Mouse (Mus musculus) MEL (cell line): Measurements from ENCODE around the gene Kcnj3. TPM values are rescaled to one million over a fixed set of nuclear protein-coding genes. Genes with fewer than 3 reads are reported as not detected.

Experiments used
- DNase-seq: peaks from one replicate; pipeline ENCODE4 v3.0.0; 2011; ENCODE audit warnings: low read depth, low spot score
- H3K27ac ChIP-seq: 2 replicates; pipeline ENCODE4 v1.5.1; 2012; ENCODE audit warnings: low read depth, mild to moderate bottlenecking, control low read depth, low read length, moderate library complexity; ENCODE audit not compliant: control insufficient read depth
- H3K27me3 ChIP-seq, 2 experiments: fragments of 150-350 bp in 1 of 2; sonication (generic) in 1 of 2; 2 replicates each; pipeline ENCODE4 v1.6.1; 2012; ENCODE audit warnings: low read length in 2 of 2, mild to moderate bottlenecking in 2 of 2, improper control_type of control experiment in 1 of 2, moderate library complexity in 1 of 2; ENCODE audit not compliant: insufficient read depth in 2 of 2, control insufficient read depth in 1 of 2
- H3K36me3 ChIP-seq, 2 experiments: 2 replicates each; pipeline ENCODE4 v1.6.1; 2012 to 2014; ENCODE audit warnings: low read length in 2 of 2, improper control_type of control experiment in 1 of 2, inconsistent platforms in 1 of 2, mild to moderate bottlenecking in 1 of 2; ENCODE audit not compliant: insufficient read depth in 2 of 2, control insufficient read depth in 1 of 2
- H3K4me1 ChIP-seq, 2 experiments: fragments of 150-350 bp in 1 of 2; sonication (generic) in 1 of 2; 2 replicates each; pipeline ENCODE4 v1.6.1; 2012; ENCODE audit warnings: low read length in 2 of 2, improper control_type of control experiment in 1 of 2, mild to moderate bottlenecking in 1 of 2; ENCODE audit not compliant: insufficient read depth in 2 of 2, control insufficient read depth in 1 of 2
- H3K4me3 ChIP-seq, 2 experiments: fragments of 150-350 bp in 1 of 2; sonication (generic) in 1 of 2; 2 replicates each; pipeline ENCODE4 v1.5.1; 2012; ENCODE audit warnings: low read depth in 2 of 2, low read length in 2 of 2, mild to moderate bottlenecking in 2 of 2, moderate library complexity in 2 of 2, control low read depth in 1 of 2, improper control_type of control experiment in 1 of 2; ENCODE audit not compliant: control insufficient read depth in 1 of 2, insufficient read depth in 1 of 2
- H3K79me2 ChIP-seq: 2 replicates; pipeline ENCODE4 v1.6.1; 2012; ENCODE audit warnings: mild to moderate bottlenecking, low read length, moderate library complexity; ENCODE audit not compliant: control insufficient read depth, poor library complexity, insufficient read depth
- H3K9ac ChIP-seq: 2 replicates; pipeline ENCODE4 v1.6.1; 2012; ENCODE audit warnings: low read depth, mild to moderate bottlenecking, control low read depth, low read length, moderate library complexity; ENCODE audit not compliant: control insufficient read depth, poor library complexity, severe bottlenecking
- H3K9me3 ChIP-seq: fragments of 150-350 bp; sonication (generic); replicated peaks from 2 replicates; pipeline ENCODE4 v1.6.1; 2012; ENCODE audit warnings: mild to moderate bottlenecking, low read length, improper control_type of control experiment, moderate library complexity; ENCODE audit not compliant: insufficient read depth
- BHLHE40 ChIP-seq: IDR thresholded peaks from 2 replicates; pipeline ENCODE4 v1.6.1; 2012; ENCODE audit warnings: low read depth, mild to moderate bottlenecking, inconsistent platforms, low read length, improper control_type of control experiment, borderline replicate concordance
- CHD1 ChIP-seq: IDR thresholded peaks from 2 replicates; pipeline ENCODE4 v1.6.1; 2012; ENCODE audit warnings: low read depth, mild to moderate bottlenecking, inconsistent platforms, low read length, improper control_type of control experiment
- CHD2 ChIP-seq: IDR thresholded peaks from 2 replicates; pipeline ENCODE4 v1.6.1; 2011; ENCODE audit warnings: low read length, improper control_type of control experiment
- CTCF ChIP-seq, 3 experiments: IDR thresholded peaks in 2 of 3; conservative IDR thresholded peaks in 1 of 3; 2 replicates each; pipeline ENCODE4 v1.5.1; 2011 to 2012; ENCODE audit warnings: low read length in 3 of 3, low read depth in 2 of 3, mild to moderate bottlenecking in 2 of 3, improper control_type of control experiment in 1 of 3, inconsistent platforms in 1 of 3, mixed read lengths in 1 of 3, moderate library complexity in 1 of 3; ENCODE audit not compliant: control insufficient read depth in 1 of 3, insufficient read depth in 1 of 3, poor library complexity in 1 of 3, severe bottlenecking in 1 of 3
- E2F4 ChIP-seq: IDR thresholded peaks from 2 replicates; pipeline ENCODE4 v1.6.1; 2011; ENCODE audit warnings: low read depth, low read length, improper control_type of control experiment, borderline replicate concordance
- ELF1 ChIP-seq: IDR thresholded peaks from 2 replicates; pipeline ENCODE4 v1.6.1; 2014; ENCODE audit warnings: low read depth, mild to moderate bottlenecking, inconsistent platforms, low read length, improper control_type of control experiment, moderate library complexity
- EP300 ChIP-seq, 2 experiments: IDR thresholded peaks; 2 replicates each; pipeline ENCODE4 v1.6.1; 2011; ENCODE audit warnings: improper control_type of control experiment in 2 of 2, low read length in 2 of 2, low read depth in 1 of 2, mild to moderate bottlenecking in 1 of 2
- GATA1 ChIP-seq: IDR thresholded peaks from 2 replicates; pipeline ENCODE4 v1.6.1; 2011; ENCODE audit warnings: low read depth, low read length, improper control_type of control experiment
- JUND ChIP-seq: IDR thresholded peaks from 2 replicates; pipeline ENCODE4 v1.6.1; 2011; ENCODE audit warnings: low read depth, mild to moderate bottlenecking, improper control_type of control experiment, low read length
- KAT2A ChIP-seq: conservative IDR thresholded peaks from 2 replicates; pipeline ENCODE4 v1.6.1; 2012; ENCODE audit warnings: low read depth, low read length, improper control_type of control experiment, inconsistent platforms
- MAFK ChIP-seq: IDR thresholded peaks from 2 replicates; pipeline ENCODE4 v1.6.1; 2011; ENCODE audit warnings: low read depth, mild to moderate bottlenecking, low read length, improper control_type of control experiment, borderline replicate concordance
- MEF2A ChIP-seq: IDR thresholded peaks from 2 replicates; pipeline ENCODE4 v1.6.1; 2014; ENCODE audit warnings: low read depth, mild to moderate bottlenecking, inconsistent platforms, low read length, improper control_type of control experiment; ENCODE audit not compliant: poor library complexity, insufficient replicate concordance, severe bottlenecking; ENCODE audit errors: extremely low read depth
- MXI1 ChIP-seq: IDR thresholded peaks from 2 replicates; pipeline ENCODE4 v1.6.1; 2011; ENCODE audit warnings: mild to moderate bottlenecking, low read depth, low read length, improper control_type of control experiment
- MYB ChIP-seq: IDR thresholded peaks from 2 replicates; pipeline ENCODE4 v1.6.1; 2011; ENCODE audit warnings: mild to moderate bottlenecking, low read depth, low read length, improper control_type of control experiment
- NELFE ChIP-seq: IDR thresholded peaks from 2 replicates; pipeline ENCODE4 v1.6.1; 2011; ENCODE audit warnings: low read depth, low read length, improper control_type of control experiment
- NRF1 ChIP-seq: IDR thresholded peaks from 2 replicates; pipeline ENCODE4 v1.6.1; 2014; ENCODE audit warnings: low read depth, mild to moderate bottlenecking, inconsistent platforms, low read length, improper control_type of control experiment, moderate library complexity; ENCODE audit not compliant: poor library complexity, insufficient read depth, severe bottlenecking
- POLR2A ChIP-seq, 2 experiments: IDR thresholded peaks; 2 replicates each; pipeline ENCODE4 v1.6.1; 2011 to 2012; ENCODE audit warnings: low read length in 2 of 2, mild to moderate bottlenecking in 2 of 2, control low read depth in 1 of 2, improper control_type of control experiment in 1 of 2, low read depth in 1 of 2, moderate library complexity in 1 of 2; ENCODE audit not compliant: control insufficient read depth in 1 of 2, insufficient read depth in 1 of 2, poor library complexity in 1 of 2
- POLR2AphosphoS5 ChIP-seq: IDR thresholded peaks from 2 replicates; pipeline ENCODE4 v1.6.1; 2012; ENCODE audit warnings: low read depth, borderline replicate concordance, mild to moderate bottlenecking, inconsistent platforms, low read length, moderate library complexity, mixed read lengths
- RAD21 ChIP-seq: IDR thresholded peaks from 2 replicates; pipeline ENCODE4 v1.6.1; 2011; ENCODE audit warnings: mild to moderate bottlenecking, low read depth, low read length, improper control_type of control experiment
- RCOR1 ChIP-seq: IDR thresholded peaks from 2 replicates; pipeline ENCODE4 v1.6.1; 2012; ENCODE audit warnings: low read depth, mild to moderate bottlenecking, inconsistent platforms, low read length, improper control_type of control experiment
- SIN3A ChIP-seq: IDR thresholded peaks from 2 replicates; pipeline ENCODE4 v1.6.1; 2012; ENCODE audit warnings: low read length, improper control_type of control experiment, inconsistent platforms
- TAL1 ChIP-seq: IDR thresholded peaks from 2 replicates; pipeline ENCODE4 v1.6.1; 2012; ENCODE audit warnings: mild to moderate bottlenecking, inconsistent platforms, low read length, moderate library complexity, mixed read lengths
- UBTF ChIP-seq: IDR thresholded peaks from 2 replicates; pipeline ENCODE4 v1.6.1; 2012; ENCODE audit warnings: low read depth, mild to moderate bottlenecking, inconsistent platforms, low read length, improper control_type of control experiment, moderate library complexity, borderline replicate concordance; ENCODE audit not compliant: insufficient read depth
- USF2 ChIP-seq, 2 experiments: IDR thresholded peaks; 2 replicates each; pipeline ENCODE4 v1.6.1; 2011 to 2012; ENCODE audit warnings: improper control_type of control experiment in 2 of 2, low read length in 2 of 2, borderline replicate concordance in 1 of 2, inconsistent platforms in 1 of 2, low read depth in 1 of 2, mild to moderate bottlenecking in 1 of 2; ENCODE audit not compliant: insufficient read depth in 1 of 2
- ZC3H11A ChIP-seq: IDR thresholded peaks from 2 replicates; pipeline ENCODE4 v1.6.1; 2012; ENCODE audit warnings: low read depth, mild to moderate bottlenecking, inconsistent platforms, low read length, improper control_type of control experiment
- ZKSCAN1 ChIP-seq: IDR thresholded peaks from 2 replicates; pipeline ENCODE4 v1.6.1; 2012; ENCODE audit warnings: low read depth, mild to moderate bottlenecking, inconsistent platforms, low read length, improper control_type of control experiment, moderate library complexity
- ZMIZ1 ChIP-seq: IDR thresholded peaks from 2 replicates; pipeline ENCODE4 v1.6.1; 2012; ENCODE audit warnings: low read depth, mild to moderate bottlenecking, inconsistent platforms, low read length, improper control_type of control experiment, moderate library complexity
- polyA plus RNA-seq, 2 experiments: library from polyadenylated mRNA; stranded (reverse) in 1 of 2; unstranded in 1 of 2; fragments of >175 nt in 1 of 2; fragments of >200 nt in 1 of 2; gene quantifications; 2 replicates each; pipeline versions ENCODE4 v1.2.1 to v1.2.4; 2012; ENCODE audit warnings: low replicate concordance in 2 of 2, low read depth in 1 of 2; ENCODE audit not compliant: insufficient read length in 2 of 2, insufficient read depth in 1 of 2, missing spikeins in 1 of 2
- total RNA-seq: library from RNA; depleted of rRNA; stranded (reverse); fragments of 300-350 nt; gene quantifications from 2 replicates; pipeline ENCODE4 v1.2.3, GENCODE M21; 2012

Gene Kcnj3
- total and polyA plus RNA-seq, 3 experiments, result not detected

GRCm38 (mm10) chr2:55580286-55580685 lies 144.5 kb downstream of the Kcnj3 start:
- H3K9me3 ChIP-seq, result no peaks in the 10 kb centered on the region
- no peak for TF ChIP-seq BHLHE40
- no peak for TF ChIP-seq MAFK
- no peak for TF ChIP-seq POLR2AphosphoS5
- no peak for TF ChIP-seq UBTF
- TF ChIP-seq ZC3H11A, result no peak
- no peak for TF ChIP-seq USF2 (IDR thresholded peaks at IDR 0.05; ENCODE audit: borderline replicate concordance in 1 of 2, insufficient read depth in 1 of 2, low read depth in 1 of 2, low read length in 2 of 2)
- TF ChIP-seq MXI1, result no peak
- no peak for TF ChIP-seq GATA1
- no peak for TF ChIP-seq RAD21
- no peak for TF ChIP-seq RCOR1
- TF ChIP-seq ZKSCAN1, result no peak
- no peak for TF ChIP-seq ZMIZ1
- no peak for TF ChIP-seq ELF1
- TF ChIP-seq CHD1, result no peak
- TF ChIP-seq CHD2, result no peak
- no peak for TF ChIP-seq EP300 (IDR thresholded peaks at IDR 0.05; ENCODE audit: low read depth in 1 of 2, low read length in 2 of 2)
- TF ChIP-seq TAL1, result no peak
- TF ChIP-seq CTCF (IDR thresholded peaks at IDR 0.05 in 2 of 3, conservative IDR thresholded peaks at IDR 0.05 in 1 of 3; ENCODE audit: control insufficient read depth in 1 of 3, insufficient read depth in 1 of 3, low read depth in 2 of 3, low read length in 3 of 3, poor library complexity in 1 of 3, severe bottlenecking in 1 of 3), result no peak
- TF ChIP-seq MEF2A, result no peak
- DNase-seq, result no peak

GRCm38 (mm10) chr2:55591226-55591988 lies 155.6 kb downstream of the Kcnj3 start:
- TF ChIP-seq ZC3H11A (no peak), E2F4 (no peak), MYB (no peak), SIN3A (no peak), EP300 (IDR thresholded peaks at IDR 0.05; ENCODE audit: low read depth in 1 of 2, low read length in 2 of 2) (no peak), MXI1 (no peak), JUND (no peak), TAL1 (no peak), GATA1 (no peak), MAFK (no peak), ELF1 (no peak), NELFE (no peak), KAT2A (no peak), USF2 (IDR thresholded peaks at IDR 0.05; ENCODE audit: borderline replicate concordance in 1 of 2, insufficient read depth in 1 of 2, low read depth in 1 of 2, low read length in 2 of 2) (no peak), POLR2A (IDR thresholded peaks at IDR 0.05; ENCODE audit: control insufficient read depth in 1 of 2, insufficient read depth in 1 of 2, low read depth in 1 of 2, low read length in 2 of 2, poor library complexity in 1 of 2) (no peak), NRF1 (no peak)
- TF ChIP-seq, all 39 proteins: peak for 0
- Histone ChIP-seq H3K9me3 (no peaks in the 10 kb centered on the region), H3K36me3 (no peaks in the 10 kb centered on the region), H3K79me2 (no peaks in the 10 kb centered on the region), H3K27me3 (no peaks in the 10 kb centered on the region), H3K4me1 (no peaks in the 10 kb centered on the region), H3K9ac (no peak overlapping the region), H3K4me3 (no peak overlapping the region), H3K27ac (no peak overlapping the region)
- DNase-seq, result no peak

More at GRCm38 (mm10) chr2:55580286-55580685, 144.5 kb downstream of the Kcnj3 start:
- Histone ChIP-seq H3K4me3 (no peak overlapping the region), H3K79me2 (no peaks in the 10 kb centered on the region), H3K27ac (no peak overlapping the region), H3K36me3 (no peaks in the 10 kb centered on the region), H3K4me1 (no peaks in the 10 kb centered on the region), H3K9ac (no peak overlapping the region), H3K27me3 (no peaks in the 10 kb centered on the region)
